Mouse (Mus musculus) G1E (cell line): ENCODE results near the gene Col6a1.

Experiments used
- GATA1 ChIP-seq: IDR thresholded peaks from 2 replicates; pipeline ENCODE4 v1.6.1; 2012; ENCODE audit warnings: borderline replicate concordance, low read length, inconsistent platforms, mixed read lengths
- TAL1 ChIP-seq: conservative IDR thresholded peaks from 2 replicates; pipeline ENCODE4 v1.6.1; 2012; ENCODE audit warnings: low read depth, low read length, inconsistent platforms, mixed read lengths

GRCm38 (mm10) chr10:76699816-76700215, 26.2 kb downstream of the Col6a1 start:
- TF ChIP-seq TAL1 (no peak), GATA1 (no peak)
